Mouse (Mus musculus) small intestine, adult 2 months (tissue): ENCODE measurements around the gene Negr1.

Source experiments
- CTCF ChIP-seq: fragments of 200-500 bp; IDR thresholded peaks from 2 replicates; pipeline ENCODE4 v1.5.1; 2012; ENCODE audit warnings: low read depth, mild to moderate bottlenecking, control low read depth, inconsistent platforms, low read length, moderate library complexity, mixed read lengths; ENCODE audit not compliant: insufficient replicate concordance, insufficient read length; ENCODE audit errors: extremely low read depth
- POLR2A ChIP-seq: fragments of 200-500 bp; IDR thresholded peaks from 2 replicates; pipeline ENCODE4 v1.6.1; 2012; ENCODE audit warnings: low read depth, mild to moderate bottlenecking, control low read depth, inconsistent platforms, low read length, moderate library complexity

GRCm38 (mm10) chr3:156971104-156971503 is 409.5 kb downstream of the Negr1 start:
- TF ChIP-seq CTCF (no peak), POLR2A (no peak)
